Mouse (Mus musculus) neural tube, embryonic 11.5 days (tissue): ENCODE data around the gene Bpnt1. TPM values are rescaled to one million over a fixed set of nuclear protein-coding genes. Genes with fewer than 3 reads are reported as not detected.

Source experiments
- ATAC-seq: fragments of 200-750 bp; cut with Nextera tagmentation; 2 replicates; pipeline ENCODE4 v1.8.0; 2017; ENCODE audit warnings: moderate number of reproducible peaks, mild to moderate bottlenecking, moderate TSS enrichment, moderate library complexity; ENCODE audit not compliant: insufficient read depth, low FRiP score, low TSS enrichment
- DNase-seq: peaks from one replicate; pipeline ENCODE4 v3.0.0-alpha.2; 2015; ENCODE audit warnings: low spot score
- H3K27ac ChIP-seq: fragments of 300-500 bp; sonication (generic); 2 replicates; pipeline ENCODE4 v1.5.1; 2014; ENCODE audit warnings: low read depth, mild to moderate bottlenecking, low read length
- H3K27me3 ChIP-seq: fragments of 300-500 bp; sonication (generic); 2 replicates; pipeline ENCODE4 v1.6.1; 2014; ENCODE audit warnings: mild to moderate bottlenecking, low read length, mixed read lengths; ENCODE audit not compliant: control insufficient read depth, insufficient read depth
- H3K36me3 ChIP-seq: fragments of 300-500 bp; sonication (generic); 2 replicates; pipeline ENCODE4 v1.6.1; 2014; ENCODE audit warnings: mild to moderate bottlenecking, low read length, moderate library complexity, mixed read lengths; ENCODE audit not compliant: control insufficient read depth, insufficient read depth
- H3K4me1 ChIP-seq: fragments of 300-500 bp; sonication (generic); 2 replicates; pipeline ENCODE4 v1.6.1; 2014; ENCODE audit warnings: low read length, mixed read lengths; ENCODE audit not compliant: control insufficient read depth, insufficient read depth
- H3K4me2 ChIP-seq: fragments of 300-500 bp; sonication (generic); 2 replicates; pipeline ENCODE4 v1.6.1; 2014; ENCODE audit warnings: low read depth, mild to moderate bottlenecking, moderate library complexity
- H3K4me3 ChIP-seq: fragments of 300-500 bp; sonication (generic); 2 replicates; pipeline ENCODE4 v1.5.1; 2014; ENCODE audit warnings: low read depth, low read length
- H3K9ac ChIP-seq: fragments of 300-500 bp; sonication (generic); 2 replicates; pipeline ENCODE4 v1.6.1; 2014; ENCODE audit warnings: mild to moderate bottlenecking, low read length
- H3K9me3 ChIP-seq: fragments of 300-500 bp; sonication (generic); 2 replicates; pipeline ENCODE4 v1.6.1; 2016; ENCODE audit warnings: low read length; ENCODE audit not compliant: control insufficient read depth
- whole genome bisulfite sequencing: fragments of 180-500 bp; shearing (Covaris S2); extraction: QIAGEN DNeasy Blood & Tissue Kit; methylation state at CpG from one replicate; pipeline ENCODE4 v1.1.7; 2014; 5-methylcytosine and 5-hydroxymethylcytosine counted together
- polyA plus RNA-seq: library from polyadenylated mRNA; unstranded; fragments of >200 nt; fragmentation: Nextera tagmentation; extraction: Ambion mirVana; gene quantifications from 2 replicates; pipeline ENCODE4 v1.2.1, GENCODE M21; 2014

Gene Bpnt1
- 24.3 and 29.2 TPM in 2 replicates for polyA plus RNA-seq

GRCm38 (mm10) chr1:185331983-185332430 lies at the start of gene Bpnt1:
TSS of gene Bpnt1 (plus strand) at chr1:185332149.
- Histone ChIP-seq H3K9ac (peak within 1 kb of the TSS; percentile 56), H3K4me3 (peak within 1 kb of the TSS; percentile 50), H3K9me3 (no peaks in the 10 kb centered on the region), H3K4me1 (peaks cover 11% of the 10 kb centered on the region), H3K36me3 (no peaks in the 10 kb centered on the region), H3K4me2 (peak within 1 kb of the TSS; percentile 46), H3K27ac (peak within 1 kb of the TSS; percentile 39; the same call in 1 of the 2 replicates), H3K27me3 (no peaks in the 10 kb centered on the region)
- ATAC-seq (peak; percentile 78), DNase-seq (peak; percentile 93)
- under 1% methylated on average over 32 of the region's 32 CpGs for WGBS

GRCm38 (mm10) chr1:185282846-185283245 lies 49.1 kb upstream of the Bpnt1 start:
- no peaks in the 10 kb centered on the region for H3K27me3 ChIP-seq
- DNase-seq (no peak), ATAC-seq (no peak)
- H3K9ac ChIP-seq, result no peak overlapping the region
- H3K4me1 ChIP-seq, result no peaks in the 10 kb centered on the region
- WGBS, result 95% methylated on average over 11 of the region's 11 CpGs
- peaks cover 11% of the 10 kb centered on the region; the same call in 1 of the 2 replicates for H3K36me3 ChIP-seq
- no peak overlapping the region for H3K4me3 ChIP-seq
- no peaks in the 10 kb centered on the region for H3K9me3 ChIP-seq
- H3K4me2 ChIP-seq, result no peak overlapping the region
- no peak overlapping the region for H3K27ac ChIP-seq

GRCm38 (mm10) chr1:185283247-185283646 lies 48.7 kb upstream of the Bpnt1 start:
- DNase-seq (no peak), ATAC-seq (no peak)
- H3K4me2 ChIP-seq, result no peak overlapping the region
- H3K4me3 ChIP-seq, result no peak overlapping the region
- no peaks in the 10 kb centered on the region for H3K27me3 ChIP-seq
- H3K4me1 ChIP-seq, result no peaks in the 10 kb centered on the region
- H3K9me3 ChIP-seq, result no peaks in the 10 kb centered on the region
- H3K9ac ChIP-seq, result no peak overlapping the region
- H3K36me3 ChIP-seq, result peaks cover 9% of the 10 kb centered on the region; the same call in 1 of the 2 replicates
- WGBS, result 88% methylated on average over 15 of the region's 15 CpGs
- H3K27ac ChIP-seq, result no peak overlapping the region

- WGBS, result 91% methylated on average over 4 of the region's 4 CpGs
- no peak for ATAC-seq
- no peaks in the 10 kb centered on the region for H3K9me3 ChIP-seq
These were observed 47.2 kb upstream of the Bpnt1 start for GRCm38 (mm10) chr1:185284740-185285139.

GRCm38 (mm10) chr1:185285171-185285570 lies 46.8 kb upstream of the Bpnt1 start:
- ATAC-seq, result no peak

More at GRCm38 (mm10) chr1:185284740-185285139, 47.2 kb upstream of the Bpnt1 start:
- H3K4me2 ChIP-seq, result no peak overlapping the region
- DNase-seq, result no peak
- H3K27me3 ChIP-seq, result no peaks in the 10 kb centered on the region
- H3K4me3 ChIP-seq, result no peak overlapping the region
- no peak overlapping the region for H3K9ac ChIP-seq
- peaks cover 9% of the 10 kb centered on the region; the same call in 1 of the 2 replicates for H3K36me3 ChIP-seq
- H3K4me1 ChIP-seq, result no peaks in the 10 kb centered on the region
- H3K27ac ChIP-seq, result no peak overlapping the region

GRCm38 (mm10) chr1:185287066-185287465 lies 44.9 kb upstream of the Bpnt1 start:
- WGBS, result 92% methylated on average over 20 of the region's 20 CpGs
- H3K36me3 ChIP-seq, result peaks cover 9% of the 10 kb centered on the region; the same call in 1 of the 2 replicates

More at GRCm38 (mm10) chr1:185285171-185285570, 46.8 kb upstream of the Bpnt1 start:
- Histone ChIP-seq H3K9ac (no peak overlapping the region), H3K4me3 (no peak overlapping the region), H3K27me3 (no peaks in the 10 kb centered on the region), H3K36me3 (peaks cover 9% of the 10 kb centered on the region; the same call in 1 of the 2 replicates), H3K9me3 (no peaks in the 10 kb centered on the region), H3K4me2 (no peak overlapping the region), H3K4me1 (no peaks in the 10 kb centered on the region), H3K27ac (no peak overlapping the region)
- 96% methylated on average over 4 of the region's 4 CpGs for WGBS
- DNase-seq, result no peak

GRCm38 (mm10) chr1:185289231-185289630 lies 42.7 kb upstream of the Bpnt1 start:
- no peaks in the 10 kb centered on the region for H3K27me3 ChIP-seq
- no peaks in the 10 kb centered on the region for H3K9me3 ChIP-seq
- no peak overlapping the region for H3K4me2 ChIP-seq
- no peak for ATAC-seq
- H3K36me3 ChIP-seq, result peaks cover 8% of the 10 kb centered on the region; the same call in 1 of the 2 replicates
- WGBS, result 92% methylated on average over 5 of the region's 5 CpGs
- H3K4me3 ChIP-seq, result no peak overlapping the region
- no peak overlapping the region for H3K27ac ChIP-seq
- no peak overlapping the region for H3K9ac ChIP-seq
- no peaks in the 10 kb centered on the region for H3K4me1 ChIP-seq
- DNase-seq, result no peak

More at GRCm38 (mm10) chr1:185287066-185287465, 44.9 kb upstream of the Bpnt1 start:
- no peak for DNase-seq
- H3K4me3 ChIP-seq, result no peak overlapping the region
- H3K27me3 ChIP-seq, result no peaks in the 10 kb centered on the region
- no peaks in the 10 kb centered on the region for H3K4me1 ChIP-seq
- no peak for ATAC-seq
- H3K27ac ChIP-seq, result no peak overlapping the region
- H3K9ac ChIP-seq, result no peak overlapping the region
- no peak overlapping the region for H3K4me2 ChIP-seq
- H3K9me3 ChIP-seq, result no peaks in the 10 kb centered on the region

- no peaks in the 10 kb centered on the region for H3K9me3 ChIP-seq
- no peak for DNase-seq
- no peak overlapping the region for H3K27ac ChIP-seq
- ATAC-seq, result no peak
- H3K4me1 ChIP-seq, result no peaks in the 10 kb centered on the region
- H3K4me2 ChIP-seq, result no peak overlapping the region
- no peak overlapping the region for H3K4me3 ChIP-seq
- no peak overlapping the region for H3K9ac ChIP-seq
- WGBS, result 74% methylated on average over 4 of the region's 4 CpGs
- H3K27me3 ChIP-seq, result no peaks in the 10 kb centered on the region
- H3K36me3 ChIP-seq, result peaks cover 6% of the 10 kb centered on the region; the same call in 1 of the 2 replicates
These were observed 40.6 kb upstream of the Bpnt1 start for GRCm38 (mm10) chr1:185291336-185291735.

- H3K4me2 ChIP-seq, result no peak overlapping the region
- ATAC-seq, result no peak
- H3K27me3 ChIP-seq, result no peaks in the 10 kb centered on the region
- no peak overlapping the region for H3K4me3 ChIP-seq
- 94% methylated on average over 10 of the region's 10 CpGs for WGBS
- 0 out of 2 replicates have a peak, but pooled peaks cover 2% of the 10 kb centered on the region for H3K36me3 ChIP-seq
- no peak overlapping the region for H3K27ac ChIP-seq
- no peaks in the 10 kb centered on the region for H3K4me1 ChIP-seq
- DNase-seq, result no peak
- no peak overlapping the region for H3K9ac ChIP-seq
- no peaks in the 10 kb centered on the region for H3K9me3 ChIP-seq
These were observed 39.1 kb upstream of the Bpnt1 start for GRCm38 (mm10) chr1:185292646-185293360.
